Mouse (Mus musculus): Measurements from ENCODE around the gene Cfap70. TPM values are rescaled to one million over a fixed set of nuclear protein-coding genes. Genes with fewer than 3 reads are reported as not detected.

Gene Cfap70
- 1 to 10 TPM; 1.1 to 2.6 TPM for total RNA-seq (2021)
- long read RNA-seq, experiment 1, partial matches to known transcripts = 3 of 4 reads
- long read RNA-seq, experiment 1, other reads (novel, unspliced or antisense) = 1 of 4 reads
- long read RNA-seq, experiment 2, partial matches to known transcripts = 0 of 1 reads
- long read RNA-seq, experiment 2, other reads (novel, unspliced or antisense) = 1 of 1 reads

DNA sequence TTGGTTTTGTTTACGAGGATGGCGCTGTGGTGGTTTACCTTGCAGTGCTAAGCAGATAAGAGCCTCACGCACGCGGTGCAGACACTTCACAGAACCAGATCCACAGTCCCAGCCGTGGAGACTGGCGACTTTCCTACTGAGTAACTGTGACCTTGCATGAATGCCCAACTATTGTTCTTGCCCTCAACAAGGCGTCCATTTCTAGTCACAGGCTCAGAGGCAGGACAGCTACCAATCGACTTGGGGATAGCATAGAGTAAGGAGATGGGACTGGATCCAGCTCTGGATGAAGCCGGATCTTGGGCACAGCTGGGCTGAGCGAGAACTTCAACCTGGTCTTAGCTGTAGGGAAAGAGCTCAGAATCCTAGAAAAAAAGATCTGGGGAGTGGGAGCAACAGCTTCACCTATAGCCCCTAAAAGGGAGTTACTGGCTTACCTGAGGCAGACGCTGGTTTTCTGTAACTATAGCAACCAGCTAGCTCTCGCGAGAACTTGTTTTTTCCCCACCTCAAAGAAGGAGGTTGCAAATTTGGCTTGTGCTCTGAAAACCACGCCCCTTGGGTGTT, at the start of gene Cfap70:
Cfap70 (minus strand) TSS at position 462 of the 567 bp plus-strand sequence.
- peak; percentile 76 to 83 for DNase-seq

DNA sequence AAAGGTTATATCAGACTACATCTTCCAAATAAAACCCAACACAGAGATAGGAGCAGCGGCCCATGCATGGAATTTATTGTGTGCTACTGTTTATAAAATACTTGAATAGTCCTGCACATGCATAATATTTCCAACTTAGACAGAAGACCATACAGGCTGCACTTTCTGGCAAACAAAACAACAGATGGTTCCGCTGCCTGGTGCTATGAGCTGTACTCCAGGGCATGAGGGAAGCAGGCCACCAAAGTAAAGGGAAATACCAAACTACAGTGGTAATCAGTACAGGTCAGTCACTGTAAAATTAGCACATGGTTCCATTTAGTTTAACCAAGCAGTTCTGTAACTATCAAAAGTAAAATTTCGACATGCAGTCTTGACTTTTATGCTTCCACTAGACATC, 48.0 kb upstream of the Cfap70 start:
- DNase-seq = no peak

DNA sequence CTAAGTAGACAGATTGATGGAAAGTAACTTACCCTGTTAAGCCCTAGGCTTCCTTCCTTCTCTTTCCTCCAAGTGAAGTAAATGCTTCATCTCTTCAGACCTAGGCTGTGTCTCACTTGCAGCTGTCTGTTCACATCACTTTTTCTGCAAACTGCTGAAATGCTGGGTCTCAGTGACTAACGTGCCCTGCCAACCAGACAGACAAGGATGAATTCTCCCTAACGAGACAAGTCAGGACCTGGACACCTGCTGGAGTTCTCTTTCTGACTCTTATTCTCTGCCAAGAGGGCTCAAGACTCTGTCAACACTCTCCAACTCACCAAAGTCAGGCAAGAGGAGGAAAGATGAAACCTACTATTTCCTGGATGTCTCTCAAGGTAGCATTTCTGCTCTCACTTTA, 44.6 kb upstream of the Cfap70 start, which contains the start of gene Mss51:
Mss51 (minus strand) TSS at position 299 of the 400 bp plus-strand sequence.
- no peak for DNase-seq

DNA sequence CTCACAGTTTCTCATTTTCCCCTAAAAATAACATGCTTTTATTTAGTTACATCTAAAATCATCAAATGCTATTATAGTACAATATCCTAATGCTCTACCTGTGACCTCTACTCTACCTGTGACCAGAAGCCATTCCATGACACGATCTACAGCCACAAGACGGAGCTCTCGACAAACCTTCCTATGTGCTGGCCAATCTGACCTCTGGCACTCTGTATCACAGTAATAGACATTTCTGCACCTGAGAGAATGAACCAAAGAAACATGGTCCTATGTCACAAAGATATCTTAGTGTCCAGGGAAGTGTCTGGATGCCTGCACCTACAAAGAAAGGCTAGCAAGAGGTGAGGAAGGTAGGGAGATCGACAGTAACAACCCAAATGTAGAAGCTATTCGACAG, 34.0 kb upstream of the Cfap70 start:
- no peak for DNase-seq

DNA sequence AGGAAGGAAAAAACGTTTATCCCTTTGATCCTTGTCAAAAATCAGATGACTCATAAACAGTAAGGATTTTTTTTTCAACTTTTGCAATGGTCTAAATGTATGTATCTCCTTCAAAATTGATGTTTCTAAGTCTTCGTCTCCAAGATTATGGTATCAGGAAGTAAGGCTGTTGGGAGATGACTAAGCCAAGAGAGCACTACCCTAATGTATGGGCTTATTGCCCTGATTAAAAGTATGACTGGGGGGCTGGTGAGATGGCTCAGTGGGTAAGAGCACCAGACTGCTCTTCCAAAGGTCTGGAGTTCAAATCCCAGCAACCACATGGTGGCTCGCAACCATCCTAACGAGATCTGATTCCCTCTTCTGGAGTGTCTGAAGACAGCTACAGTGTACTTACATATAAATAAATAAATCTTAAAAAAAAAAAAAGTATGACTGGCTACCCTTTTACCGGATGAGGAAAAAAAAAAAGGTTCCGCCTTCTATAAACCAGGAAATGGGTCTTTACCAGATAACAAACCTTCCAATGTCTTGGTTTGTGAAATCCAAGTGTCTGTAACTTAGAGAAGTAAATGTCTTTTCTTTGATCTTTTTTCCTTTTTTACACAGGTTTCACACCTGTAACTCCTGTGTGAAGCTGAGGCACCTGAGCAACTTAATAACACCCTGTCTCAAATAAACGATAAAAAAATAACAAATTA, 30.2 kb upstream of the Cfap70 start:
- no peak for DNase-seq

DNA sequence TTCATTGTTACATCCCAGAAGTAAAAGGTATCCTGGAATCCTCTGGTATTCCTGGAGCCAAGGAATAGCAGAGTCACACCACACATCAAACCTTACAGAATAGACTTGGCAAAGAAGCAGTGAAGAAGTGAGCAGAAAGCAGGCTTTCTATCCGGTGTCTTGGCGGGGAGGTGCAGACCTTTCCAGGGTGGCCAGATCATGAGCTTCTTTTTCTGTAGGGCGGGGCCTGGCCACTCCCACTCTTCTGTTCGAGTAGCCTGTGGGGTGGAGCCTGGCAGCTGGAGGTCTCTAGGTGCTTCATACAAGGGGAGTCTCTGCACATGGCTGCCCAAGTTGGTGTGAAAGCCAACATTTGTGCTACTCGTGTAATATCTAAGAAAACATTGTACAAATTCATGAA, 29.2 kb upstream of the Cfap70 start:
- peak; percentile 28 to 31 for DNase-seq

DNA sequence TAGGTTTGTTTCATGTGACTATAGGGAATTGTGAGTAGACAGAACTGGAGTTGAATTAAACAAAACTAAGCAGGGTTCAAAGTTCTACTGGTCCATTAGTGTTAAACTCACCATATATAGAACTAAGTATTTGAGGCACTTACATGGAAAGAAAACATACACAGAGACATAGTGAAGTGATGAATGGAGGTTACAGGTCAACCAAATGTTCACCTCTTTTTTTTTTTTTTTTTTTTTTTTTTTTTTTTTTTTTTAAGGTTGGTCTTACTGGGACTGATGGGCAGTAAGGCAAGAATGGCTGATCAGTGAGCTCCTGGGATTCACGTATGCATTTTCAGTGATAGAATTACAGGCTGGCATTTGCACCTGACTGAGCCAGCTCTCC, 28.2 kb upstream of the Cfap70 start:
- DNase-seq = no peak

DNA sequence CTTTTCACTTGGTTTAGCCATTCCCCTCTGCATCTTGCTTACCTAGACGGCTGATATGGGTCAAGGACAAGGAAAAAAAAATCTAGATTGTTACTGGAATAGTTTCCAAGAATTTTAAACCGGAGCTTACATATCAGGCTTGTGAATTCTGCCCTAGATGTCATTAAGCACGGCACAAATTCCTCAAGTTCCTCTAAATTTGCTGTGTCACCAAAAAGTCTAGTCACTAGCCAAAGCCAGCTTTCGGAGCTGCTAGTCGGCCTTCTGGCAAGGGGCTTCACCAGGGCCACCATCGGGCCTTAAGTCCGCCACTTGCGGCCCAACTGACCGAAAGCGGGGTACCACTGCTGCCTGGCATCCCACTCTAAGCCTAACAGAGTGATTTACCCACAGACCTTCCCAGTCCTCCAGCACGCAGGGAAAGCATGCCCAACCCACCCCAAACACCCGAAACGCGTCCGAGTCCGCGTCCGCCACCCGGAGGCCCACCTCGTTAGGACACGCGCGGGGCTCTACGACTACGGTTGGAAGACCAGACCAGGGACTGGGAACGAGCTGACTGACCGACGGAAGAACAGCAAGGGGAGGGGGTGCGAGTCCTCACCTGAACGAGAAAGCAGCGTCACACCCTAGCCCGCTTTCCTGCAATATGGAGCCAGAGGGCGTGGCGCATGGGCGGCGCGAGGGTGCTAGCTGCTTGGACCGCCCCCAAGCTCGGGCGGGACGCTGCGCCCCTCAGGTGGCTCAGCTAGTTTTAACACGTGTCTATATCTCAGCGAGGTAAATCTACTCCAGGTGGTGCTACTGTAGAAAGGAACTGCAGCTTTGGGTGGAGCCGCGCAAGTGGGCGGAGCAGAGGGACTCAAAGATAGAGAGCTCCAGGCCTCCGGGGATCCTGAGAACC, 27.5 kb upstream of the Cfap70 start, which contains the start of gene Anxa7:
Anxa7 (minus strand) TSS at position 843 of the 904 bp plus-strand sequence.
- peak; percentile 86 to 87 for DNase-seq

DNA sequence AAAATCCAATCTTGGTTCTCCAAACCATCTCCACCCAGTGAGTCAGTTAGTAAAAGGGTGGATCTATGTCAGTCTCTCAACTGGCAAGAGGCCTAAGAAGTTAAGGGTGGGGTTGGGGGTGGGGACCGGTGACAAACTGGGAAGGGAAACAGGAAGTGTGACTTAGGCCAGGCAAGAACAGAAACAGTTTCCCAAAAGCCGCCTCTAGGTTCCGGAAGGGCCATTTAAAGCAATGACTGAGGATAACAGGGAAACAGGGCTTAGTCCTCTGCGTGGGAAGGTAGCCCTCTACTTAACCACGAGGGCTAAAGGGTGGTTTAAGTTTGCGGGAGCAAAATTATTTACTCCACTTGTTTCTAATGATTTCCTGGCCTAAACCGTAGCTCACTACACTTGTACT, 26.8 kb upstream of the Cfap70 start:
- DNase-seq = peak; percentile 54 to 67

DNA sequence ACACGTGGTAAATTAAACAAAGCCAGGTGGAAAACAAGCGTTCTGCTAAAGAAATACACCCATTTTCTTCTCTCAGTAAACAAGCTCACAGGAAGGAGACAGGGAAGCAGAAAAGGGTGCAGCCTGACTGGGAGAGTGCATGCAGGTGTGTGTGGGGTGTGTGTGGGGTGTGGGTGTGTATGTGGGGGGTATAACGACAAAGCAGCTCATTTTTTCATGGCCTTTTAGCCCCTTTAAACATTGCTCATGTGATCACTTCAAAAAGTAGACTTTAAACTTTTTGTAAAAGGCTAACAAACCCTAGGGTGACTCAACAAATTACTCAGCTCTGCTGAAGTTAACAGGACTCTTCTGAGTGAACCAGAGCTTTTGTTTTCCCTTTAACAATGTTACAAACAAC, 26.4 kb upstream of the Cfap70 start:
- no peak for DNase-seq

DNA sequence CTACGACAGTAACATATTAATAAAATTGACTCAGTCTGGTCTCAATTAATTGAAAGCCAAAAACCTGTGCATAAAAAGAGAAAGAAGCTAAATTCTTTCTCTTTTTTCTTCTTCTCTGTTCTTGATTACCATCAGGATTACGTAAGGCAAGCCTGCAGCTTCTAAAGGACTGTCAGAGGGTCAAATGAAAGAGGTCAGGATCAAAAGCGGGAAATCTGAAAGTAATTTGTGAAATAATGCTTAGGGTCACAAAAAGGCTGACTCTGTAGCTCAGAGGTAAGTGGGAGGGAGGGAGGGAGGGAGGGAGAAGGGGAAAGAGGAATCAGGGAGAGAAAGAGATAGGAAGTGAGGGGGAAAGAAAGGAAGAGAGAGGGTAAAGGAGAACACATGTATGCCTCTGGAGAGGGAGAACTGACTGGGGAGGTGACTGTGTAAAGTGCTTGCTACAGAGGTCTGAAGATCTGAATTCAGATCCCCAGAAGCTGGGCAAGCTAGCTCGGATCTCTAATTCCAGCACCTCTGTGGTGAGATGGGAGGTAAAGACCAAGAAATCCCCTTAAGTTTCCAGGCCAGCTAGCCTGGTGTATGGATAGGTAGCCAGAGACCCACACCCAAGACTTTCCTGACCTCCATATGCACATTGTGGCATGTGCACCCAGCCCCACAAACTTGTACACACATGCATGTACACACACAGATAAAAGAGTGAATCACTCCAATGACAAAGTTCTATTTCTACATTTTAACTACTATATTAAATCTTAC, 25.4 kb upstream of the Cfap70 start:
- no peak for DNase-seq

DNA sequence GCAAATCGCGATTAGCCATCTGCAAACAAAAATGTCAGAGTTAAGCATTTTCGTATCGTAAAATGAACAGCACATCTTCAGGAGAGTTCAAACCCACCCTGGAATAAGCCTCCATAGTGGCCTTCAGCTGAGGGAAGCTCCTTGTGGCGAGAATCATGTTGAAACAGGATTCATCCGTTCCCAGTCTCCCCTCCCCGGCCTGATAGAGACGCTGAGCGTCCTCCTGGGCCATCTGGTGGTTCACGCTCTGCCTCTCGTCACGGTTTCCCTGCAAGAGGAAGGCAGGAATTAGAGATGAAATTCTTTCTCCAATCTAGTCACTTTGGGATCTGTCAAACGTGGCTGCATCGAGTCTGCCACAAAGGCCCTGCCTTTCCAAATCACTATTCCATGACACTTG, 8.2 kb upstream of the Cfap70 start:
- DNase-seq = no peak

DNA sequence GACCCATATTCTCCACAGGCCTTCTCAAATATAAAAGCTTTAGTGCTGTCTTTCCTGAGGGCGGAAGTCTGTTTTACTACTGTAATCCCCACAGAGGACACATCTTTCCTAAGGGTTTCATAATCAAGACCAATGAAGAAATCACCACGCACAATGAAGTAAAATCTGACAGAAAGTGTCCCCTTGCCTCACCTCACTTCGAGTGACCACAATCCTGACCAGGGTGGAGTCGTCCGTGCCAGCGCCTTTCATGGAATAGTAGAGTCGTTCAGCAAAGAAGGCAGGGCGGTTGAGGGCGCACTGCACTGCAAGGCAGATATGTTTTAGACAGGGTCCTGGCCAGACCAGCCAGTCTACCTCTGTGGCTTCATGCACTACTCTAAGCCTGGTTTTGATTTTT, 6.4 kb upstream of the Cfap70 start:
- DNase-seq = no peak

DNA sequence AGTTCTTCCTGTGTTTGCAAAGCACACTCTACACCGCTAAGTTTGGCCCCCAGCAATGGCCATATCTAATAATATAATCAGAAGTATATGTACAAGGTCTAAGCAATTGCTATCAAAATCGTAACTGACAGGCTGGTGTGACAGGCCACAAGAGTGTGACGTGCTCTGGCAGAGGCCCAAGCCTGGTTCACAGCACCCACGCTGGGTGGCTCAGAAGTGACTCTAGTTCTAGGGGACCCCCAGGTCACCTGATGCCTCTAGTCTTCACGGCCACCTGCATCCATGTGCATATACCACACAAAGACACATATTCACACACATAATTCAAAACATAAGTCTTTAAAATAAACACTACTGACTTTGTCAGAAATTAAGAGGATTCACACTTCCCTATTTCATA, 903 bp upstream of the Cfap70 start:
- no peak for DNase-seq

DNA sequence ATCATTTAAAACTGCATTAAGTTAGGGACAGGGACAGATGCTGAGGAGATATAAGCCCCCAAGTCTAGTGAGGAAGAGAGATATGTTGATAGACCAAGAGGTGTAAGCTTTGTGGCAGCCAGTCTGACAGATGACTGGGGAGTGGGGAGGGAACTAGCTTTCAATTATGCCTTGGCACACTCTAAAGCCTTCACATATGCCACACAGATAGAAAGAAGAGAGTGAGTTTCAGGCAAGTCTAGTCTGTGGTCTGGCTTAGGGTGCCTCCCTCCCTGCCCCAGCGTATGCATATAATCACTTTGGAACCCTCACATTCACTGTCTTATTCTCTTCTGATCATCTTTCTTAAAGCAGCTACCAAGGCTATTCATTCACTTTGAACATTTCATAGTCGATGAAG, 724 bp downstream of the Cfap70 start:
- no peak for DNase-seq

DNA sequence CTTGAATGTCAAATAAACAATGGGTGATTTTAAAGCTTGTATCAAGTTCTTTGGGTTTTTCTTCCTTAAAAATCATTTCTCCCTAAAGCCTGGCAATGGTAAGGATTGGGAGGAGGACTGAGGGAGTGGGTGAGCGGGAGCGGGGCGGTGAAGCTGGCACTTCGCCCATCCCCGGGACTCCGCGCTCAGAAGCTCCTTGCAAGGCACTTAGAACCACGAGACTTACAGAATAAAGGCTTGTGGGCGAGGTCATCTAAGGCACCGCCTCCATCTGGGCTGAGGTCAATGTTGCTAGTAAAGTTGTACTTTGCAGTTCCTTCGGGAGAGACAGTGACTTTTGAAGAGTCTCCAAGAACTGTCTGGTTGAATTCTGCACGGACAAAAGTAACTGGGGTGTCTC, 4.8 kb downstream of the Cfap70 start:
- DNase-seq = peak; percentile 18 to 24

DNA sequence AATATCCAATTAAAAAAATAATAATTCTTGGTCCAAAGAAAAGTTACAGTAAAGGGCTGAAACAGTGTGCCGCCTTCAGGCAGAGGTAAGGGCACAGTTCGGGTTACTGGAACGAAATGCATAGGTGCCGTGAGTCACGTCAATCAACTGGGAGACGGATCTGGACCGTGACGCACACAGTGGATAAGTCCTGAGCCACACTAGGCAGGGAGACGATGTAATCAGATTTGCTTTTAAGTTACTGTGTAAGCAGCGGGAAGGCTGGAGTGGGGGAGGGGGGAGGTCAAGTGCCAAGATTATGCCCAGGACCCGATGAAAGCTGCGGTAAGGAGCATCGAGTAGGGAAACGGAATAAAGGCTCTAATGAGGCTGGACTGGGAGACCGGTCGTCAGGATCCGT, 9.8 kb downstream of the Cfap70 start:
- peak in 1 of 2 experiments; percentile 17 for DNase-seq

DNA sequence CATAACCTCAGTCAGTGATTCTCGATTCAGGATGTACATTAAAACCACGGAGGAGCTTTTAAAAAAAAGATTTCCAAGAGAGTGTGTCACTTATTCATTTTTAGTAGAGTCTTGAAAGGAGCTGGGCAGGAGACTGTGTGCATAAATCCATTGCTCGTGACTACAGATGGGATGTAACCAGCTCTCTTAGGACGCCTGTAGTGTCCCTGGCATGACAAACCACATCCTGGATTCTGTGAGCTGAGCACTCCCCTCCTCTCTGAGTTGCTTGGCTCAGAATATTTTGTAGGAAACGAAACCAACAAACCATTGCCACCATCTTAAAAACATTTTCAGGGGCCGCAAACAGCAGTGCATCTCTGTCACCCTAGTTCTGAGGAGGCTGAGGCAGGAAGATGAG, 15.1 kb downstream of the Cfap70 start:
- DNase-seq = no peak

DNA sequence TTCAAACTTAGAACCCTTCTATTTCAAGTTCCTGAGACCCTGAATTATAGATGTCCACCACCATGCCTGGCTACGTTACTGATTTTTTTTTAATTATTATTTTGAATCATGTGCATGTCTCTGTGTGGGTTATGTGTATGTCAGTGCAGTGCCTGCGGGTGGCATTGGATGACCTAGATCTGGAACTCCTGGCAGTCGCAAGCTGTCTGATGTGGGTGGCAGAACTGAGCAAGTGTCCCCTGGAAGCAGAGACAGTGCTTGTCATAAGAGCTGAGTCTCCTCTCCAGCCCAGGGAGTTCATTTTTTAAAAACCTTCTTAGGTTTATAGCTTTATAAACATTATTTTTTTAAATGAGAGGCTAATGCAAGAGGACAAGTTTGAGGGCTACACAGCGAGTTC, 19.6 kb downstream of the Cfap70 start:
- no peak for DNase-seq

DNA sequence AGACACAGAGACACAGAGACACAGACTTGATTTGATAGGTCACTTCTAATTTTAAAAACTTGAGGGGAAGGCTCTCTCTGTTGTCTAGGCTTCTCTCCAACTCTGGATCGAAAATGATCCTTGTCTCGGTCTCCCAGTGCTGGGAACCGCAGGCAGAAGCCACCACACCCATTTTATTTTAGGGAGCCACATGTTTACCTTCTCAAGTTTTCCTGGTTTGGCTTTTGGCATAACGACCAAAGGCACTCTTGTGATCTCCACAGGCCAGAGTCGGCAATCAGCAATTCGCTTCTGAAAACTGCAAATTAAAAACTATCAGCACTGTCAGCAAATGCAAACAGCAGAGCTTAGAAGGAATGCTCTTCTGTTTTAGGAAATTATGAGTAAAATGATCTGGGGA, 20.3 kb downstream of the Cfap70 start:
- DNase-seq = no peak

DNA sequence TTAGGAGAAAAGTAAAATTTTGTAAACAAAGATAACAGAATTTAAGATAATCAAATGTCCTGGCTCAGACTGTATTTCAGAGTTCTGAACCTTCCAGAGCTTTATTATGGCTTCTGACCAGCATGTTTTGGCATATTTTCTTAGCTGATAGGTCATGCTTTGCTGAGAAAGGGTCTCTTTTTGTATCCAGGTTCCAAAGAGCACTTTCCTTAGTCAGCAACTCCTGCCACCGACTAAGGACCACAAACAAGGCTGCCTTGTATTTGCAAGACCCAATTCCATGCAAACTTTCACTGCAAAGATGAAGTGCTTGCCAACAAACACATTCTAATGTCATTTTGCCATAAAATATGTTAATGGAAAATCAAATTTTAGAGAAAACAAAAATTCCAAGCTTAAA, 22.2 kb downstream of the Cfap70 start:
- DNase-seq = no peak

DNA sequence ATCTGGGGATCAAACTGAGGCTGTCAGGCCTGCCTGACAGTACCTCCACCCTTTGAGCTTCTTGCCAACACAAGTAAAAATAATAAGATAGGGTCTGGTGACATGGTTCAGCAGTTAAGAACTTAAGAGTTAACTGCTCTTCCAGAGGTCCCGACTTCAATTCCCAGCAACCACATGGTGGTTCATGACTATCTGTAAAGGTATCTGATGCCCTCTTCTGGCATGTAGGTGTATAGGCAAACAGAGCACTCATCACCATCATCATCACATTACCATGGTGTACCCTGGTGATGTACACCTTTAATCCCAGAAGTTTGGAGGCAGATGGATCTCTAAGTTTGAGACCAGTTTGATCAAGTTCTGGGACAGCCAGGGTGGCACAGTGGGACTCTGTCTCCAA, 23.4 kb downstream of the Cfap70 start:
- DNase-seq = no peak
